Mouse (Mus musculus) heart, postnatal 0 days (tissue): ENCODE measurements at regions not wholly inside any gene's neighbourhood (a gene's known extent, or its start where the extent isn't known, plus 50 kb on each side); places are given as distances from the start of the nearest gene placed in this dataset.

Source experiments
- ATAC-seq: fragments of 200-750 bp; cut with Nextera tagmentation; 2 replicates; pipeline ENCODE4 v1.8.0; 2017; ENCODE audit warnings: low read depth, moderate number of reproducible peaks, moderate library complexity; ENCODE audit not compliant: insufficient read depth
- DNase-seq: peaks from one replicate; pipeline ENCODE4 v3.0.0-alpha.2; 2016; ENCODE audit warnings: low spot score
- H3K27ac ChIP-seq: fragments of 300-500 bp; sonication (generic); 2 replicates; pipeline ENCODE4 v1.5.1; 2014; ENCODE audit warnings: low read depth, mild to moderate bottlenecking
- H3K27me3 ChIP-seq: fragments of 300-500 bp; sonication (generic); 2 replicates; pipeline ENCODE4 v1.6.1; 2014; ENCODE audit warnings: low read length, mixed read lengths; ENCODE audit not compliant: control insufficient read depth, insufficient read depth
- H3K36me3 ChIP-seq: fragments of 300-500 bp; sonication (generic); replicated peaks from 2 replicates; pipeline ENCODE4 v1.6.1; 2014; ENCODE audit warnings: low read length, mixed read lengths; ENCODE audit not compliant: control insufficient read depth, insufficient read depth
- H3K4me1 ChIP-seq: fragments of 300-500 bp; sonication (generic); 2 replicates; pipeline ENCODE4 v1.6.1; 2014; ENCODE audit warnings: antibody characterized with exemption; ENCODE audit not compliant: control insufficient read depth, insufficient read depth
- H3K4me2 ChIP-seq: fragments of 300-500 bp; sonication (generic); 2 replicates; pipeline ENCODE4 v1.6.1; 2014; ENCODE audit warnings: low read depth, mild to moderate bottlenecking, low read length, moderate library complexity
- H3K4me3 ChIP-seq: fragments of 300-500 bp; sonication (generic); 2 replicates; pipeline ENCODE4 v1.5.1; 2014; ENCODE audit warnings: low read depth, low read length
- H3K9ac ChIP-seq: fragments of 300-500 bp; sonication (generic); replicated peaks from 2 replicates; pipeline ENCODE4 v1.6.1; 2014; ENCODE audit warnings: low read depth, low read length, mixed read lengths
- H3K9me3 ChIP-seq: fragments of 300-500 bp; sonication (generic); replicated peaks from 2 replicates; pipeline ENCODE4 v1.6.1; 2016; ENCODE audit warnings: low read length; ENCODE audit not compliant: control insufficient read depth
- CTCF ChIP-seq: IDR thresholded peaks from 2 replicates; pipeline ENCODE4 v1.5.1; 2016; ENCODE audit warnings: antibody characterized with exemption, control low read depth, low read depth
- EP300 ChIP-seq: IDR thresholded peaks from 2 replicates; pipeline ENCODE4 v1.6.1; 2016; ENCODE audit warnings: antibody characterized with exemption, low read depth
- WGBS: fragments of 180-500 bp; shearing (Covaris S2); extraction: QIAGEN DNeasy Blood & Tissue Kit; methylation state at CpG from one replicate; pipeline ENCODE4 v1.1.7; 2014; 5-methylcytosine and 5-hydroxymethylcytosine counted together

DNA sequence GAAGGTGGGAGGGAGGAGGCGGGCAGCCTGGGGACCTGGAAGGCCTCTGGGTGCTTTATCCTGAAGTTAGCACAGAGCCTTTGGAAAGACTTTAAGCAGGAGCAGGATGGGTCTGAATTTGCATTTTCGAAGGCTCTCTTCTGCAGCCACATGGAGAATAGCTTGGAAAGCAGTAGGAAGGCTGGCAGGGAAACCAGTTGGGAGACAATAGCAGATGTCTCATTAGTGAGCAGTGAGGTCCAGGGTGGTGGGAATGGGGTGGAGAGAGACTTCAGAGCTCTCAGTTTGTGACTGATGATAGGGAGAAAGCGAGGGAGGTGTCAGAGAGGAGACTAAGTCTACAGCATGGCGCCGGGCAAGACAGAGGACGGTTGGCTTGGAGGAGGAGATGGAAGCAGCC lies 199.1 kb downstream of the Cbln1 start:
- Histone ChIP-seq H3K27me3 (no peaks in the 10 kb centered on the region), H3K9ac (no peak overlapping the region), H3K4me3 (no peak overlapping the region), H3K36me3 (no peaks in the 10 kb centered on the region), H3K4me1 (no peaks in the 10 kb centered on the region), H3K27ac (no peak overlapping the region), H3K9me3 (0 out of 2 replicates have a peak, but pooled peaks cover 3% of the 10 kb centered on the region), H3K4me2 (no peak overlapping the region)
- WGBS: 56% methylated on average over 6 of the region's 6 CpGs
- no peak for TF ChIP-seq CTCF
- no peak for TF ChIP-seq EP300
- ATAC-seq (no peak), DNase-seq (no peak)

DNA sequence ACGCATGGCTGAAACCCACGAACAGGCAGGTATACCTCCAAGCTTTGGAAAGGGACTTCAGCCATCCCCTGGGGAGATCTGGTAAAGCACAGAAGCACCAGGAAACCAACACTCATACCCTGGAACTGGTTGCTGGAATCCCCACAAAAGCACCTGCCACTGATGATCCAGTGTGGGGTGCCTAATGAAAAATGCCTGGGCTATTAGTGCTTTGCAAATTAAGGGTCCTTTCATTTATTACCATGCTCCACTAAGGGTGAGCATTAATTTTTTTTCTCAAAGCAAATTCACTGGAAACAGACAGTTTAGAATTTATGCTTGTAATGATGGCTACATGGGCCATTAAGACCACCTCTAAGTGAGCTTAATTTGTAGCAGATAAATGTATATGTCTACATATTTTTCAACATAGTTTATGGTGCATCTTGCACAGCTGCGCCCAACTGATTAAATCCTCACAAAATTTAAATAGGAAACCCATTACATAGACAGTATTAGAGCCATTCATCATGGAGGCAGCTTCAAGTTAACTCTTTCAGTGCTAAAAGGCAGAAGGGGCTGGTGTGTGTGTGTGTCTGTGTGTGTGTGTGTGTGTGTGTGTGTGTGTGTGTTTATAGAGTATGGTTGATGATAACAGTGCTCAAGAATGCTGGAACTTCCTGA lies 201.8 kb downstream of the Cbln1 start:
- TF ChIP-seq CTCF (no peak), EP300 (no peak)
- ATAC-seq: no peak
- Histone ChIP-seq H3K4me3 (no peak overlapping the region), H3K27ac (no peak overlapping the region), H3K4me1 (no peaks in the 10 kb centered on the region), H3K4me2 (no peak overlapping the region), H3K9me3 (no peaks in the 10 kb centered on the region), H3K36me3 (no peaks in the 10 kb centered on the region), H3K9ac (no peak overlapping the region), H3K27me3 (no peaks in the 10 kb centered on the region)
- WGBS: 74% methylated on average over 3 of the region's 3 CpGs
- DNase-seq: no peak

DNA sequence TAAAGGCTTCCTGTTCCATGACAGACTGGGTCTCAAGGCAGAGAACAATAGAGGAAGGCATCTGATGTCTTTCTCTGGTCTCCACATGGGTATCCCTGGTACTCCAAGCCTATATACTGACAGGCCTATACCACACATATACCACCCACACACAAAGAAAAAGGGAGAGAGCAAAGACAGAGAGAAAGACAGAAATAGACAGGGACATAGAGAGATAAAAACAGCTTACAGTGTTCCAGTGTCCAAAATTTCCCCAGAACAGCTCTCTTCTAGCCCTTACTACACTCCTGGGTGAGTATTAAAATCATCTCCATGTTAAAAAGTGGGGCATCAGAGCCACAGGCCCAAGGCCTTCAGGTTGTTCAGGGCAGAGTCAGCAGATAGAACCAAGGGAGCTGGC lies 204.2 kb downstream of the Cbln1 start:
- Histone ChIP-seq H3K4me2 (no peak overlapping the region), H3K9me3 (no peaks in the 10 kb centered on the region), H3K9ac (no peak overlapping the region), H3K36me3 (no peaks in the 10 kb centered on the region), H3K27me3 (no peaks in the 10 kb centered on the region), H3K27ac (no peak overlapping the region), H3K4me1 (no peaks in the 10 kb centered on the region), H3K4me3 (no peak overlapping the region)
- TF ChIP-seq CTCF: no peak
- no peak for TF ChIP-seq EP300
- ATAC-seq (no peak), DNase-seq (no peak)

DNA sequence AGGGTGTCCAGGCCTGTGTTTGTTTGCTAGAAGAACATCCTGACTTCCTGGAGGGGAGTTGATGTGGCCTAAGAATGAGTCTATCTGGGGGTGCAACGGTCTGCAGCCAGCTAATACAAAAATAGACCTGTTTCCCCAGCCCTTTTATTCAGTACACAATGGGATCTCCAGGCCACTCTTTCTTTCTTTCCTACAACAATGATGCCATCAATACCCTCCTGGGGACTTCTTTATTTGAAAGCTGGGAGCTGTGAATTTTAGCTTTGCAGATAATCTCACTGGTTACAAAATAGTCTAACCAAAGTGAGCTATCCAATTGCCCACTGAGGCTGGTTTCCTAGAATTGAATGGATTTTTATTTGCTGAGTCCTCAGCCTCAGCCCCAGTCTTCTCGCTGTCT lies 207.4 kb downstream of the Cbln1 start:
- WGBS: 60% methylated on average over 2 of the region's 2 CpGs
- no peak overlapping the region for H3K4me2 ChIP-seq
- ATAC-seq: no peak

GRCm38 (mm10) chr8:87260305-87260704 lies 212.1 kb downstream of the Cbln1 start:
- DNase-seq (no peak), ATAC-seq (no peak)
- WGBS: 85% methylated on average over 2 of the region's 2 CpGs
- Histone ChIP-seq H3K4me2 (no peak overlapping the region), H3K4me3 (no peak overlapping the region), H3K27ac (no peak overlapping the region), H3K27me3 (no peaks in the 10 kb centered on the region), H3K4me1 (no peaks in the 10 kb centered on the region), H3K36me3 (no peaks in the 10 kb centered on the region), H3K9me3 (no peaks in the 10 kb centered on the region), H3K9ac (no peak overlapping the region)
- TF ChIP-seq CTCF (no peak), EP300 (no peak)

More for the DNA sequence above, 207.4 kb downstream of the Cbln1 start:
- Histone ChIP-seq H3K27me3 (no peaks in the 10 kb centered on the region), H3K9me3 (no peaks in the 10 kb centered on the region), H3K4me1 (no peaks in the 10 kb centered on the region), H3K9ac (no peak overlapping the region), H3K4me3 (no peak overlapping the region), H3K36me3 (no peaks in the 10 kb centered on the region), H3K27ac (no peak overlapping the region)
- DNase-seq: no peak
- no peak for TF ChIP-seq CTCF
- TF ChIP-seq EP300: no peak

DNA sequence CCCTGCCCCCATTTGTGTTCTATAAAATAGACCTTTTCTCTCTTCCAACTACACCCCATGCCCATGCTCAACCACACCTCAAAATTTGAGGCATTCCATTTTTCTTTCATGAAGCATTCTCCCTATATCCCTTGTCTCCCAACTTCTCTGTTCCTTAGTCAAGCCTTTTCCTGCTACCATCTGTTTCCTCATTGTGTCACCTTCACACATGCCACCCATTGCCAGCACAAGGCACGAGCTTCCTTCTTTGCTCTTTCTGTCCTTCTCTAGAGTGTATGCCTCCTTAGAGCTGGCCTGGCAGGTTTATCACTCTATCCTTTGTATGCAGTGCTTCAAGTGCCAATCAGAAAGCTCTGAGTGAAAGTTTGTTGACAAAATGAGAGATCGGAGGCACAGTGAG lies 229.7 kb downstream of the Cbln1 start:
- Histone ChIP-seq H3K4me1 (no peaks in the 10 kb centered on the region), H3K9me3 (no peaks in the 10 kb centered on the region), H3K36me3 (no peaks in the 10 kb centered on the region), H3K27me3 (no peaks in the 10 kb centered on the region), H3K27ac (no peak overlapping the region), H3K4me2 (no peak overlapping the region), H3K4me3 (no peak overlapping the region), H3K9ac (no peak overlapping the region)
- no peak for ATAC-seq
- TF ChIP-seq EP300: no peak
- TF ChIP-seq CTCF: no peak
- DNase-seq: no peak
- 63% methylated on average over 2 of the region's 2 CpGs for WGBS
